Mouse (Mus musculus) embryo, embryonic 11.5 days (tissue): ENCODE results near the gene Iqgap2.

Experiments
- DNase-seq: peaks from one replicate; pipeline ENCODE4 v3.0.0-alpha.2; 2012; ENCODE audit warnings: low read depth, low spot score

Iqgap2 gene

DNA sequence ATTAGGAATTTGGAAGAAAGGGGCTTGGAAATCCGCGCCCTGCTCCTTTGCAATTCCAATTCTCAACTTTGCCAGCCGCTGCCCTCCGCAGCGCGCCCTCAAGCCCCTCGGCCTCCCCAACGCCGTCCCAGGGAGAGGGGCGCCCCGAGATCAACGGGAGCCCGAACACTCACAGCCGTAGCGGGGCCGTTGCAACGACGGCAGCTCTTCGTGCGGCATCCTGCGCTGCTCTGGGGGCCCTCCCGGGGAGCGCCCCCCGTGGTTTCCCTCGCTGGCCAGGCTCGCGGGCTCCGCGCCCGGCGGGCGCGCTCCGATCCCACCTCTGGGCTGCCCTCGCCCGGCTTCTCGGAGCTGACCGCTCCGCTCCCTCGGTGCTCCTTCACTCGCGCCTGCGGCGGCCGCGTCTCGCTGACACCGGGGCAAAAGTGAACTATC lies at the start of gene Iqgap2:
Iqgap2 (minus strand) TSS at position 432 of the 435 bp plus-strand sequence.
- DNase-seq = peak; percentile 19

DNA sequence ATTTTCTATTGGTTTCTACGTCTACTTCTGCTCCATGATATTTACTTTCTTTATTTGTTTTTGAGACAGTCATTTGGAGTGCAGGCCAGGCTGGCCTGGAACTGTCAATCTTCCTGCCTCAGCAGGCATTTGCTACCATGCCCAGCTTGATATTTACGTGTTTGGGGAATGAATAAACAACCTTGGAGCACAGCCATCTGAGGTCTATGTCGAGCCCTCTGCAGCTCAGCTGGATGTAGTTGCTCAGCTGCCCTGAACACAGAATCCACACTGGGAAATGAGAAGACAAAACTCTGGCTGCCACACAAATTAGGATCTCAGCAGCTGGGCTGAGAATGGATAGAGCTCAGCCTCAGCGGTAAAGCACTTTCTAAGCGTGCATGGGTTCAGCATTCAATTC lies 49.1 kb upstream of the Iqgap2 start:
- DNase-seq = no peak

DNA sequence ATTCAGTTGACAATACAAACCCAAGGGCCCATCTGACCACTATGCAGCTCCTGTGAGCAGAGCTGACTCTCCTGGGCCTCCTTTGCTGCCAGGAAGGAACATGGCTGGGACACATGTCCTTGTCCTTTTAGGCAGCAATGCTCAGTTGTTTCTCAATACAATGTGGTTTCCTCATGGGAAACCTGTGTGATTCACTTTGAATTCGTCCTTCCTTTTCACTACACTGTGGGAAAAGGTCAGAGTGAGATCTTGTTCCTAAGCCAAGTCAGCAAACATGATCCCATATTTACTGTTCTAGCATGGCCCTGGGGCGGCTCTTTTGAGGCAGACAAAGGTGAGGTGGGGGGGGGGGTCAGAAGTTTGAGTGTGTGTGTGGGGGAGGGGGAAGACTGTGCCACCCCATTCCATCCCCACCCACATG lies 32.5 kb upstream of the Iqgap2 start:
- DNase-seq = no peak

DNA sequence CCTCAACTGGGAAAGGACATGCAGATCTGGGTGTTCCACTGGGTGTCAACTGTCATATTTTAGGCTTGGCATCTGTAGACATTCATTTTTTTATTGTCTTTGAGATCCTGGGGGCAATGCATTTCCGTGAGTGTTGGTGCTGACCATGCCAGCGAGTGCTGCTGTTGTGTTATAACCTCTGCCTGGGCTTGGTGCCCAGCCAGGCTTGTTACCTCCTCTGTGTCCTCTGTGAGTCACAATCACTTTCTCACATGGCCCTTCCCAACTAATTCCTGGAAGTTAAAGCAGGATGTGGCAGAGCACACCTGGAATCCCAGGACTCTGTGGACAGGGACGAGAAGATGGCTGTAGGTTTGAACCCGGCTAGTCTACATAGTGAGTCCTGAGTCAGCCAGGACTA lies 30.9 kb upstream of the Iqgap2 start:
- DNase-seq = no peak

DNA sequence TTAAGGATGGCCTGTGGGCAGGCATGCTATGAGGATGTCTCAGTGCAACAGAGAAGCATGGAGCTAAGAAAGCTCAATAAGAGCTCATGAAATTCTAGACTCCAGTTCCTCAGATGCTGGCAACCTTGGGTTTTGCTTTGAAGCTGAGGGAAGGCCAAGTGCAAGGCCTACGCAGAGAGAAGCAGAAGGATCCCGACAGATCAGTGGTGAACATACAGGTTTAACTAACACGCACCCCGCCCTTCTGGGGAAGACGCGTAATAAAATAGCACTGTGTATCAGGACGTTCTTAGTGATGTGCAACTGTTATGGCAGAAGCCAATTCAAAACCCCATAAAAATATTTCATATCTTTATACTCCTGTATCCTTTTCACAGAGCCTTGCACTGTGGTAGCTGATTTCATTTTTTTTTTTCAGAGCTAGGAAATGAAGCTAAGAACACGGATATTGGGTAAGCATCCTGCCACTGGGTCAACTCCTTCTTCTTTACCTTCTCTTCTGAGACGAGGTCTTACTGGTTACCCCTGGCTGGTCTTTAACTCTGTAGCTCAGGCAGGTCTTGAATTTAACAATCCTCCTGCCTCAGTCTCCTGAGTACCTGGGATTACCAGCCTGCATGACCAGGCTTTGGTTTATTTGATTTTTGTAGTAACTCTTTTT lies 27.0 kb upstream of the Iqgap2 start:
- DNase-seq = no peak

DNA sequence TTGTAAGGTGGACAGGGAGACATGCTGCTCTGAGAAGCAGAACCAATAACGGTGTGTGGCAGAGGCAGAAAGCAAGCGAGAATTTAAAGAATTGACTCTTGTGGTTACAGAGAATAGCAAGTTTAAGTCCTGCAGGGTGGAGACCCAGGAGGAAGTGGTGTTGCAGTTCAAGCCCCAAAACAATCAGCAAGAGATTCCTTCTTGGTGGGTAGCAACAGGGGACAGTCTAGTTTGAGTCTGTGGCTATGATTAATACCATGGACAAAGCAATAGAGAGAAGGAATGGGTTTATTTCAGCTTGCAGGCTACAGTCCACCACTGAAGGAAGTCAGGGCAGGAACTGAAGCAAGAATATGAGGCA lies 21.3 kb upstream of the Iqgap2 start:
- DNase-seq = no peak

DNA sequence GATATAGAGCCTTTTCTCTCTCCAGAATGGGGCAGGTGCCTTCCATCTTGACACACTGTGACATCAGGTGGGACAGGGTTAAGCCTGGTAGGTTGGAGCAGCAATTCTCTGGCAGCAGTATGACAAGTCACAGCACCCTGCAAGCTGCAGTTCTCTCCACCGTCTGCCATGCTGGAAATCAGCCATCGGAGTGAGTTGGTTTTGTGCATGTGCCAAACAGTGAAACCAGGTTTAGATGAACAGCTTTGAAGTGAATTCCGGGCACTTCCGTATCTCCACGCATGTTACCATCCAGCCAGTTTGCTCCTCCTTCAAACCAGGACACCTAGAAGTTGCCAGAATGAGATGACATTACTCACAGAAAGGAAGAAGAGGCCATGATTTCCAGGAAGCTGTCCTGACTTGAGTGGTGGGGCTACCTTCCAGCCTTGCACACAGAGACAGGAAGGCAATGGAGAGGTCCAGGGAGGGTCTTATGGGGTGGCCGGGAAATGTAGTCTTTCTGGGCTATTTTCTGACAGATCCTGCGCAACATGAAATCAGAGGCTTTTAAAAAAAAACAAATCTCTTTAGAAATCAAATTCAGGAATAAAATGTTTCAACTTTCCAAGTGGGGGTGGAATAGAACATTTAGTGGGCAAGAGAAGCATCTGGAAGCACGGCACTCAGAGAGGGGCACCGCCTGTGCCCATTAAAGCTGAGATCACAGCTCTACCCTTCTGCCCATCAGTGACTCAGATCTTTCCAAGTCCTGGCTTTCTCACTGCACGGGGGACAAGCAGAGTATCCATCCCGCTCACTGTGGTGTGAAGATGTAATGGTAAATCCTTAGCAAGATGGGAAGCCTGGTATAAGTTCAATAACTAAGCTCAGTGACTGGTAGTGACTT lies 20.7 kb upstream of the Iqgap2 start:
- DNase-seq = no peak

DNA sequence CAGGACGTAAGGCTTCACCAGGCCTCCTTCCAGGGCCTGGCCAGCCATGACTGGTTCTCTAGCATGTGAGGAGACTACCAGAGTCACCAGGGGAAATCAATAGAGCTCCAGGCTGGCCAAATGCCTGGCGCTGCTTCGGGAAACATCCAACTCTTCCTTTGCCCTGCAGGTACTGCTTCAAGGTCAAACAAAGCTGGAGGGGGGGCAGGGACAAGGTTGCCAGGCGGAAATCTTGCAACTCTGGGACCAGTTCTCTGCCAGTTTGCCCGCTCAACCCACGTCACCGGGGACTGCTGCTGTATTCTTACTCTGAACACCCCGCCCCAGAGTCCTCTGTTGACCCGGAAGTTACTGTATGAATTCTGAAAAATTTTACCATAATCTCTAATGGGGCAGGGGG lies 18.5 kb upstream of the Iqgap2 start:
- DNase-seq = no peak

DNA sequence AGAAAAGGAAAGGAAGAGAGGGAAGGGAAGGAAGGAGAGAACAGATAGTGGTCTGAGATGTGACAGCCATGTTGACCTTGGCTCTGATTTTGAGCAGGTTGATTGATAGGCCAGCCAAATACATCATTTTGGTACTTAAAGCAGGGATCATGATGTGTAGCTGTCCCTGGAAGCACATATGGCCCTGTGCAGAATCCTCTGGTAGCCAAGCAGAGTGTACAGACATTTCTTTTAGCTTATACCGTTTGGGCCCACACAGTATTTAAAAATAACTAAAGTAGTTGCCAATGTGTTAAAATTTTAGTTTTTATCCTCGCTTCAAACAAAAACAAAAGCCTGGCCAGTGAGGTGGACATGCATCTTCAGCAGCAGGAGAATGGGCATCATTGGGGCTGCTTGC lies 17.5 kb upstream of the Iqgap2 start:
- no peak for DNase-seq

DNA sequence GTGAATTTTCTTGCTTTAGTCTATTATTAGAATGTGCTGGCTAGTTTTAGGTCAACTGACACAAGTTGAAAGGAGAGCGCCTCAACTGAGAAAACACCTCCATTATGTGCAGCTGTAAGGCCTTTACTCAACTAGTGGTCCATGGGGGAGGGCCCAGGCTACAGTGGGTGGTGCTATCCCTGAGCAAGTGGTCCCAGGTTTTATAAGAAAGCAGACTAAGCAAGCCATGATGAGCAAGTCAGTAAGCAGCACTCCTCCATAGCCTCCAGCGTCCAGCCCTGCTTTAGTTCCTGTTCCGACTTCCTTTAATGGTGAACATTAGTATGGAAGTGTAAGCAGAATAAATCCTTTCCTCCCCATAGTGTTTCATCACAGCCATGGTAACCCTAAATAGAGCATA lies 11.0 kb upstream of the Iqgap2 start:
- DNase-seq = no peak

DNA sequence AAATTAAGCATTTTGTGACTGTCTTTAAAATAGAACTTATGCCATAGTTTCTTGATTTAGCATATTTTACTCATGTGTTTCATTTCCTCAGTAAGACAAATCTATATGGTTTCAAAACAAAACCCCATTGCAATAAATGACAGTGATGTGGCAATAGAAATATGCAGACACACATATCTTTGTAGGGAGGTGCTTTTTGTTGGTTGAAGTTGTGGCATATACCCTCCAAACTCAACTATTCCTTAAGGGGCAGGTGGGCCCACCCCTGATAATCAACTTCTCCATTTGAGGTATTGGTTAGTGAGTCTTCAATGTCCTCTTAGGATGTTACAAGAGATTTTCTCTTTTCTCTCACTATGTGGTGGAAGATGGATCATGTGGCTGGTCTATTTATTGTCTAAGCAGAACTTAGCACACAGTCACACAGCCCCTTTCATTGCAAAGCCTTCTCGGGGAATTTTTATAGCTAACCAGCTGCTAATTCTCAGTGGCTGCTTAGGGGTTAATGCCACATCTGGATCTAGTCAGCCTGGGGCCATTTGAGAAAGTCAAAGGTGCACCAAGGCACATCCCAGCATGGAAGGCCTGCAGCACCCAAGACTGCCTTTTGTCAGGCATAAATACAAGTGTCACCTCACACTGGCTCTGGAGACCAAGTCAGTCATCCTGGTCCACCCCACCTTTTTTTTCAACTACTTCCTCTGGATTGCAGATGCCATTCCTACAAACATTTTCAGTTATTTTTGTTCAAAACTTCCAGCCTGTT lies 8.3 kb upstream of the Iqgap2 start:
- DNase-seq = no peak

DNA sequence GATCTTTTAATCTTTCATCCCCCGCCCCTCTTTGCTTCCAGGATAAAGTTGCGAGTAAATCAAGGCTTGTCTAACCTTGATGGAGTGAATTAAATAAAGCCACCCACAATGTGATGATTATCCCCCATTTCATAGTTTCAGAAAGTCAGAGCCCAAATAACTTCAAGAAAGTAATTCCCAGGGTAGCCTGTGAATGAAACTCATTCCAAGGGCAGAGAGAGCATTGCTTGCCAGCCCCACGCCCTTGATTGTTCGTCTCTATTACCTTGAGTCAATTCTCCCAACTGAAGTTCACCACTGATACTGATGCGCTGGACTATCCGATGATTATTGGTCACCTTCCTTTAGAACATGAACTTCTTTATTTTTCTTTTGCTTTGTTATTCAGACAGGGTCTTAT lies 4.8 kb upstream of the Iqgap2 start:
- no peak for DNase-seq

DNA sequence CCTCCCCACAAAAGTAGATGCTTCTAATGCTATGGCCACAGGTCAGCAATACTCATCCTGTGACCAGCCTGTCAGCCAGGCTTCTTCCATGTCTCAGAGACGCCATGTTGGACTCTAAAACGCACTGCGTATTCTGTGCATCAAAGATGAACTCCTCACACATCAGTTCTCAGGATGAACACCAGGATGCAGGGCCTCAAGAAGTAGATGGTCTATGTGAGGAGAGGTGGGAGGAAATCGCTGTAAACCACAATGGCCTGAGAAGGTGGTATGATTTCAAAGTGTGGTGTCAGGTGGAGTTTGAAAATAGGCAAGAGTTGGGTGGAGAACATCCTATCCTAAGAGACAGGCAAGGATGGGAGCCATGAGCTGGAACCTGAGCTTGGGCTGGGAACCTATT lies 1.4 kb upstream of the Iqgap2 start:
- DNase-seq = no peak

DNA sequence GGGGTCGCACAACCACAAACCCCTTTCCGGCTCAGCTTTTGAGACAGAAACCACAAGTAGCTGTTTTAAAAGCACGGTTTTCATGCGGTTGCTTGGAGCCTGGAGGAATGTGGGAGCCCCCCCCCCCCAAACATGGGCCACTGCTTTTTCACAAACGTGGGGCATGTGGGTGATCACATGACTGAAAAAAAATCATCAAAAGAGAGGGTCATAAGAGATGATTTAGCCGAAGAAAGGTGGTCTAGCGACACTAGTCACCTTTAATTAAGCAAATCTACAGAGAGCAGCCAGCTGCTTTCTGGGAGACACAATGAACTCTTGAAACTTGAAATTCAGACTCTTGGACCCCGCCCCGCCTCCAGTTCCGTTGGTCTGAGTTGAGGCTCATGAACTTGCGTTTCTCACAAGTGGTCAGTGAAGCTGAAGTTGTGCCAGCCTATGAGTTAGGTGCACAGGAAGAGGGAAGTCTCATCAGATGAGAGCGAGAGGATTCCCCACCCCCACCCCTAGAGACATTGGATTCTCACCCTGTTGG lies 956 bp upstream of the Iqgap2 start:
- no peak for DNase-seq

DNA sequence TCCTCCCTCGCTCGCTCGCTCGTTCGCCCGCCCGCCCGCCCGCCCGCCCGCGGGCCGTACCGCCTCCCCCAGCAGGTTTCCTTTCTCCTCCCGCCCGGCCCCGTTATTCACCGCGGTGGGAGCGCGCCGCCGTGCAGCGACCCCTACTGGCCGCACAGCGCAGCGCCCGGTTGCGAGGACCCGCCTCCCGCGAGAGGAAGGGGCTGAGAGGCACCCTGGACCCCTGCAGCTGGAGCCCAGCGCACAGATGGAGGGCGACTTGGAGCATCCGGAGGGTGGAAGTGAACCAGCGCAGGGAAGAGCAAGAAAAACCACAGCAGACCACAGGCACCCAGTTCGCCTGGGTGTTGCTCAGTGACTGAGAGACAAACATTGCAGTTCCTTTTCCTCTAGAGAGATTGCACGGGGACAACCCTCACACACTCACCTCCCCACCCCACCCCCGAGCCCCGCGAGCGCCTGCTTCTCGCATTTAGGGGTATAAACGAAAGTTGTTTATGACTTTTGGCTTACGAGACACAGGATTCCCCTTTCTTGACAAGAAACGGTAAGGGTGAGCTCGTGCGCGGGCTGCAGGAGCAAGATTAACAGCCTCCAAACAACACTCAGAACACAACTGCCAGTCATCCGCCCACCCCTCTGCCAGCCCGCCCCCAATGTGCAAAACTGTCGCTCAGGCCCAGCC lies 346 bp upstream of the Iqgap2 start:
- DNase-seq = peak; percentile 70

DNA sequence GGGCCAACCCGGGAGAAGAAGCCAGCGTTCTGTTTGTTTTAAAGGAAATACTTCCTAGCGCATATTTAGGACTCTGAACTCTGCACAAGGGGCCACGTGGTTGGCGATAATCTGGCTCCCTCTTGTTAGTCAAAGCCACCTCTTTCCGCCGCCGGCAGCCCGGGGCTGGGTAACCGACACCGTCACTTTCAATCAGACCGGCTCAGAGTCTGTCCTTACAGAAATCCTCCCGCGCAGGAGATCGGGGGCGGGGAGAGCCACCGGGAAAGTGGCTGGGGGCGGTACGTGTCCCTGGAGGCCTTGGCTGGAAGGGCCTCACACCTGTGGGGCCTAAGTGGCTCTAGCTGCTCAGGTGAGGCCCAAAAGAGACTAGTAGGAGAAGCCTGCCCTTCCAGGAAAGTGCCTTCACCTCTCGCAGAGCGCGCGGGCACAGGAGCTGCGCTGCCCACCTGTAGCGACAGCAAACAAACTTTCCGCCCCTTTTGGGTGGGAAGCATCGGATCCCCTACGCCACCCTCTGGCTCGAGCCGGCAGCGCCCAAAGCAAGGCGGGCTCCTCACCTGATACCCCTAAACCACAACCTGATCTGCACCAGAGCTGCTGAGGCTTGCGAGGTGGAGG lies 761 bp downstream of the Iqgap2 start:
- peak; percentile 42 for DNase-seq

DNA sequence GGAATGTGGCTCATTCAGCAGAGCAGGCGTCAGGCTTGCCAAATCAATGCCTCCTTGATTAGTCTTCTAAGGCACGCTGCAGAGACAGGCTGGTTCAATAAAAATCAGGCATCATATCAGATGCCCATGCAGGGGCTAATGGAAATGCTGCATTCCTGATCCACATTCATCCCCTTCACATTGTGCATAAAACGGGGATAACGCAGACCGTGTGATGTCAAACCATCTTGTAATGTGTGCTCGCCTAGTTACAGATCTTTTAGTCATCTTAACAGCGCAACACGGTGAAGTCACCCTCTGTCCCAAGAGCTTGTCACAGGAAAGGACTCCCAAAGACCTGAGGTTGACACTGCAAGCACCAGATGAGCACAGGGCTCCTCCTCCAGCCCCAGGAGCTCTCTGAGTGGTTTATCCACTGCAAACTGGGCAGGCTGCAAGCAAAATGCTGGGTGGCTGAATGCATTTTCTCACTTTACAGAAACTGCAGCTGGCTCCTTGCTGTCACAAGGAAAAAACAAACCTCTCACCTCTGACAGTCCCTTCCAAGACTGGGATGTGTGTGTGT lies 1.7 kb downstream of the Iqgap2 start:
- no peak for DNase-seq

DNA sequence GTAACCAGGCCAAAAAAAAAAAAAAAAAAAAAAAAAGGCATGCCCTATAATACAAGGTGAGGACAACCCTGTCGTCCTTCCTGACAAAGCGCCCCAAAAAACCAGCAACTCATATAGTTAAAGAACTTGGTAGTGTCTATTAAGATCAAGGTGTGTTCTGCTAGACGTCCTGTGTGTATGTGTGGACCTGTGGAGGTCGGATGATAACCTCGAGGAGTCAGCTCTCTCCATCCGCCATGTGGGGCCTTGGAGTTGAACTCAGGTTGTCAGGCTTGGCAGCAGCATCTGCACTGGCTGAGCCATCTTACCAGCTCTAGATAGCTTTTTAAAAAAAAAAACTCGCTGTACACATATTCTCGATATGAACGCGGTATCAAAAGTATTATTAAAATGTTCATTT lies 2.4 kb downstream of the Iqgap2 start:
- DNase-seq = no peak

DNA sequence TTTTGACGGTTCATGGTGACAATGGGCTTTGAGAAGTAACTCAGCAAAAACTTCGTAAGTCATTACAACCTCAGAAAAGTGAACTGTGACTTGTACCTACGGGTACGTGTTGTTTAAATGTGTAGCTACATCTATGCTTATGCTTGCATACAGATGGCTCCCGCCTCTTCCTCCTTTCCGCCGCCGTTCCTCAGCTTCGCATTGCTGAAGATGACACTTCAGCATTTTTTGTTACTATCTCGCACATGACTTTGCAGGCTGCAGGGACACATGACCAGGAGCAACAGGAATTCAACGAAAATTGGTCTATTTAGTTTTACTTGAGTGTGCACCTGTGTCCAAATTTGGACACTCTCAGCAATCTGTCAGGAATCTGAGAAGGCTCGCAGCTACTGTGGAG lies 3.1 kb downstream of the Iqgap2 start:
- DNase-seq = no peak

DNA sequence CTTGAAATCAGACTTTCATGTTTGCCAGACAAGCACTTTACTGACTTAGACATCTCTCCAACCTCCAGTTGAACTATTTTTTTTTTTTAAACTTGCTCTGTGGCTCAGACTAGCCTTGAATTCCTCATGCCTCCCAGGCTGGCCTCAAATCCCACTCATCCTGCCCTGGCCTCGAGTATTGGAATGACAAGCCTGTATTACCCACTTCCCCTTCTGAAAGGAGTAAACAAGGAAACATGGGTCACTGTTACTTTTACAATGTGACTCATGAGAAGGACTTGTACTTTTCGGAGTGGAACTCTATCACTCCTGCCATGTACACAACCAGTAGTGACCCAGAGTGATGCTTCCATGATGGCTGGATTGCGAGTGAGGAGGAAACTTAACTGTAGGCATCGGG lies 3.6 kb downstream of the Iqgap2 start:
- DNase-seq = no peak

DNA sequence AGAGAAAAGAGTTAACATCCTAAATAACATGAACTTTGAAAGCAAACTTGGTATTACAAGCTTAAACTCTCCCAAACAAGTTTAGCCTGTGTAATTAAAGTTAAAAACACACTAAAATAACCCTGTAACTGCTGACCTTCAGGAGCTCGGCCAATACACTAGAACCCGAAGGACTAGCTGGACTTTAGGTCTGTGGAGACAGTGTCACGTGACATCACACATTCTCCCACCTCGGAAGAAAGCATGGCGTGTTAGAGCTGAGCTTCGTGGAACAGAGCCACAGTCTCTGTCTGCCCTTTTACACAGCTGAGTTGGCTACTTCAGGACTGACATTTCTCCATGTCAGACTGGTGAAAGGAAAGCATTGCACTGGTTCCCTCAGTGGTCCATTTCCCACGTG lies 4.3 kb downstream of the Iqgap2 start:
- no peak for DNase-seq
